Mouse (Mus musculus) frontal cortex, adult 2 months (tissue): Measurements from ENCODE around the gene Tmem138. TPM values are rescaled to one million over a fixed set of nuclear protein-coding genes. Genes with fewer than 3 reads are reported as not detected.

ENCODE experiments used
- polyA plus RNA-seq: library from polyadenylated mRNA; depleted of rRNA; stranded (reverse); fragments of >200 nt; gene quantifications from 2 replicates; pipeline ENCODE4 v1.2.3, GENCODE M21; 2012; rRNA removed

The Tmem138 gene
- polyA plus RNA-seq, 1 experiment: 21.2 TPM

Other genes with a start within 250 kb of the Tmem138 start
- gene Syt7, start 188.3 kb downstream of the Tmem138 start, polyA plus RNA-seq: 187 and 212 TPM in 2 replicates
- 4.7 and 7.8 TPM in 2 replicates for gene Lrrc10b, start 119.9 kb downstream of the Tmem138 start, polyA plus RNA-seq
- 0.84 and 1.2 TPM in 2 replicates for gene Ppp1r32, start 94.4 kb downstream of the Tmem138 start, polyA plus RNA-seq
- gene Cpsf7, start 52.1 kb downstream of the Tmem138 start, polyA plus RNA-seq: 80.3 and 90.6 TPM in 2 replicates
- gene Sdhaf2, start 51.2 kb downstream of the Tmem138 start, polyA plus RNA-seq: 57.7 and 61.9 TPM in 2 replicates
- gene Tmem216, start 21.1 kb downstream of the Tmem138 start, polyA plus RNA-seq: 21.4 and 22.2 TPM in 2 replicates
- 13.9 and 14.1 TPM in 2 replicates for gene Cyb561a3, start 190 bp downstream of the Tmem138 start, polyA plus RNA-seq
- gene Ddb1, start 28.0 kb upstream of the Tmem138 start, polyA plus RNA-seq: 126 and 138 TPM in 2 replicates
- gene Tkfc, start 28.3 kb upstream of the Tmem138 start, polyA plus RNA-seq: 14.4 and 15.0 TPM in 2 replicates
- 0.99 and 1.4 TPM in 2 replicates for gene Vwce, start 56.9 kb upstream of the Tmem138 start, polyA plus RNA-seq
- 0.17 and 0.46 TPM in 2 replicates for gene Pga5, start 100.7 kb upstream of the Tmem138 start, polyA plus RNA-seq
- 22.6 and 25.1 TPM in 2 replicates for gene Vps37c, start 111.4 kb upstream of the Tmem138 start, polyA plus RNA-seq
- 0.14 and 0.17 TPM in 2 replicates for gene Cd5, start 161.6 kb upstream of the Tmem138 start, polyA plus RNA-seq